ENCODE assay signal across 1 mouse cellular context in the genomic region with DNA sequence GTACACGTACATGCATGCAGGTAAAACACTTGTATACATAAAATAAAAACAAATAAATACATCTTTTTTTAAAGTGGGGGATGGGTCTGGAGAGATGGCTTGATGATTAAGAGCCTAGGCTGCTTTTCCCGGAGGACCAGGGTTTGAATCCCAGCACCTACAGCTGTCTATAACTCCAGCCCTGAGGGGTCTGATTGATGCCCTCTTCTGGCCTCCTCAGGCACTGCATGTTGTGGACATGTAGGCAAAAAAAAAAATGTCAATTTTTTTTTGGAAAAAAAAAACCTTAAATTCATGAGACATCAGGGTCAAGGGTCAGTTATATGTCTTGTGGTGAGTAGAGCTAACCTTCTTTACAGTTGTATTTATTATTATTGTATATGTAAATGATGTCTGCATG.
TF ChIP-seq lines count a peak whose summit lies in the region.

No protein-coding gene starts in this region.

TF ChIP-seq in MEL, 35 proteins besides CTCF, POLR2A, EP300 and RAD21 (continued from another document):
- TF ChIP-seq TCF12 (IDR thresholded peaks at IDR 0.05; ENCODE audit: low read depth, low read length): no peak
- TF ChIP-seq USF2 (IDR thresholded peaks at IDR 0.05; ENCODE audit: borderline replicate concordance in 1 of 2, insufficient read depth in 1 of 2, low read depth in 1 of 2, low read length in 2 of 2): no peak
- no peak for TF ChIP-seq RCOR1 (IDR thresholded peaks at IDR 0.05; ENCODE audit: low read depth, low read length)
- TF ChIP-seq ELF1 (IDR thresholded peaks at IDR 0.05; ENCODE audit: low read depth, low read length): no peak
- peak; percentile 83 for TF ChIP-seq ZNF384 (IDR thresholded peaks at IDR 0.05; ENCODE audit: low read depth, low read length)
